Mouse (Mus musculus) CH12.LX (cell line): ENCODE measurements around the gene Aasdh. TPM values are rescaled to one million over a fixed set of nuclear protein-coding genes. Genes with fewer than 3 reads are reported as not detected.

Source experiments
- DNase-seq: peaks from one replicate; pipeline ENCODE4 v3.0.0-alpha.2; 2013; ENCODE audit errors: extremely low read depth
- H3K27ac ChIP-seq: 2 replicates; pipeline ENCODE4 v1.5.1; 2012; ENCODE audit warnings: low read depth, mild to moderate bottlenecking, control low read depth, moderate library complexity; ENCODE audit not compliant: insufficient read depth
- H3K27me3 ChIP-seq: replicated peaks from 2 replicates; pipeline ENCODE3; 2012; ENCODE audit warnings: inconsistent platforms
- H3K36me3 ChIP-seq, 2 experiments: replicated peaks in 1 of 2; 2 replicates each; pipeline versions ENCODE3 to v1.6.1; 2012; ENCODE audit warnings: inconsistent platforms in 1 of 2, low read length in 1 of 2, mild to moderate bottlenecking in 1 of 2, mixed read lengths in 1 of 2, moderate library complexity in 1 of 2; ENCODE audit not compliant: control insufficient read depth in 1 of 2, insufficient read depth in 1 of 2
- H3K4me1 ChIP-seq, 2 experiments: 2 replicates each; pipeline ENCODE4 v1.6.1; 2012; ENCODE audit warnings: inconsistent platforms in 1 of 2, moderate library complexity in 1 of 2; ENCODE audit not compliant: insufficient read depth in 2 of 2, control insufficient read depth in 1 of 2
- H3K4me2 ChIP-seq: 2 replicates; pipeline ENCODE4 v1.6.1; 2012; ENCODE audit warnings: low read depth, mild to moderate bottlenecking, control low read depth; ENCODE audit not compliant: poor library complexity, insufficient read depth, severe bottlenecking
- H3K4me3 ChIP-seq, 3 experiments: fragments of 150-350 bp in 1 of 3; sonication (generic) in 1 of 3; replicated peaks in 1 of 3; 2 replicates each; pipeline versions ENCODE3 to v1.5.1; 2011 to 2012; ENCODE audit warnings: low read depth in 2 of 3, low read length in 2 of 3, mild to moderate bottlenecking in 2 of 3, moderate library complexity in 2 of 3, control low read depth in 1 of 3, improper control_type of control experiment in 1 of 3, inconsistent platforms in 1 of 3, mixed read lengths in 1 of 3; ENCODE audit not compliant: poor library complexity in 1 of 3
- H3K79me2 ChIP-seq: replicated peaks from 2 replicates; pipeline ENCODE4 v1.6.1; 2012; ENCODE audit warnings: mild to moderate bottlenecking, moderate library complexity; ENCODE audit not compliant: control insufficient read depth, poor library complexity, insufficient read depth, severe bottlenecking; ENCODE audit errors: extremely low read depth
- H3K9ac ChIP-seq: 2 replicates; pipeline ENCODE4 v1.6.1; 2012; ENCODE audit warnings: low read depth, mild to moderate bottlenecking, control low read depth, moderate library complexity; ENCODE audit not compliant: insufficient read depth
- H3K9me3 ChIP-seq: replicated peaks from 2 replicates; pipeline ENCODE3; 2012; ENCODE audit warnings: low read length, inconsistent platforms, mixed read lengths
- BHLHE40 ChIP-seq: IDR thresholded peaks from 2 replicates; pipeline ENCODE4 v1.6.1; 2011; ENCODE audit warnings: mild to moderate bottlenecking, low read depth, low read length, improper control_type of control experiment
- CTCF ChIP-seq, 2 experiments: IDR thresholded peaks in 1 of 2; conservative IDR thresholded peaks in 1 of 2; 2 replicates each; pipeline ENCODE4 v1.5.1; 2011 to 2012; ENCODE audit warnings: low read depth in 2 of 2, low read length in 2 of 2, improper control_type of control experiment in 1 of 2, inconsistent platforms in 1 of 2, mild to moderate bottlenecking in 1 of 2, moderate library complexity in 1 of 2
- E2F4 ChIP-seq: IDR thresholded peaks from 2 replicates; pipeline ENCODE4 v1.6.1; 2011; ENCODE audit warnings: low read depth, low read length, improper control_type of control experiment; ENCODE audit not compliant: insufficient replicate concordance
- ELF1 ChIP-seq: IDR thresholded peaks from 2 replicates; pipeline ENCODE4 v1.6.1; 2014; ENCODE audit warnings: low read depth, mild to moderate bottlenecking, inconsistent platforms, low read length, improper control_type of control experiment
- EP300 ChIP-seq: IDR thresholded peaks from 2 replicates; pipeline ENCODE4 v1.6.1; 2011; ENCODE audit warnings: low read length, improper control_type of control experiment
- GABPA ChIP-seq: IDR thresholded peaks from 2 replicates; pipeline ENCODE4 v1.6.1; 2012; ENCODE audit warnings: low read depth, low read length, improper control_type of control experiment, inconsistent platforms; ENCODE audit not compliant: insufficient replicate concordance
- IRF4 ChIP-seq: IDR thresholded peaks from 2 replicates; pipeline ENCODE4 v1.6.1; 2014; ENCODE audit warnings: low read depth, mild to moderate bottlenecking, inconsistent platforms, low read length, improper control_type of control experiment
- JUN ChIP-seq: IDR thresholded peaks from 2 replicates; pipeline ENCODE4 v1.6.1; 2011; ENCODE audit warnings: low read depth, mild to moderate bottlenecking, low read length, improper control_type of control experiment, moderate library complexity; ENCODE audit not compliant: insufficient read depth
- JUND ChIP-seq: conservative IDR thresholded peaks from 2 replicates; pipeline ENCODE4 v1.6.1; 2011; ENCODE audit warnings: low read depth, low read length, improper control_type of control experiment
- KAT2A ChIP-seq: IDR thresholded peaks from 2 replicates; pipeline ENCODE4 v1.6.1; 2012; ENCODE audit warnings: low read length, improper control_type of control experiment, inconsistent platforms; ENCODE audit not compliant: insufficient replicate concordance
- MAX ChIP-seq: IDR thresholded peaks from 2 replicates; pipeline ENCODE4 v1.6.1; 2011; ENCODE audit warnings: low read length, improper control_type of control experiment
- MEF2A ChIP-seq: IDR thresholded peaks from 2 replicates; pipeline ENCODE4 v1.6.1; 2014; ENCODE audit warnings: low read depth, mild to moderate bottlenecking, inconsistent platforms, low read length, improper control_type of control experiment, borderline replicate concordance
- MXI1 ChIP-seq: IDR thresholded peaks from 2 replicates; pipeline ENCODE4 v1.6.1; 2011; ENCODE audit warnings: mild to moderate bottlenecking, low read depth, low read length, improper control_type of control experiment
- MYC ChIP-seq: IDR thresholded peaks from 2 replicates; pipeline ENCODE4 v1.6.1; 2011; ENCODE audit warnings: low read depth, mild to moderate bottlenecking, improper control_type of control experiment, low read length
- NRF1 ChIP-seq: IDR thresholded peaks from 2 replicates; pipeline ENCODE4 v1.6.1; 2014; ENCODE audit warnings: low read depth, mild to moderate bottlenecking, inconsistent platforms, low read length, improper control_type of control experiment, moderate library complexity
- POLR2A ChIP-seq: IDR thresholded peaks from 2 replicates; pipeline ENCODE4 v1.6.1; 2011; ENCODE audit warnings: low read depth, mild to moderate bottlenecking, improper control_type of control experiment, low read length
- POLR2AphosphoS2 ChIP-seq: IDR thresholded peaks from 2 replicates; pipeline ENCODE4 v1.6.1; 2011; ENCODE audit warnings: low read depth, low read length, improper control_type of control experiment
- RCOR1 ChIP-seq: conservative IDR thresholded peaks from 2 replicates; pipeline ENCODE4 v1.6.1; 2012; ENCODE audit warnings: low read depth, mild to moderate bottlenecking, inconsistent platforms, low read length, improper control_type of control experiment
- SIN3A ChIP-seq: IDR thresholded peaks from 2 replicates; pipeline ENCODE4 v1.6.1; 2012; ENCODE audit warnings: low read length, improper control_type of control experiment, inconsistent platforms
- TBP ChIP-seq: conservative IDR thresholded peaks from 2 replicates; pipeline ENCODE4 v1.6.1; 2011; ENCODE audit warnings: low read depth, low read length, improper control_type of control experiment
- UBTF ChIP-seq: IDR thresholded peaks from 2 replicates; pipeline ENCODE4 v1.6.1; 2012; ENCODE audit warnings: low read depth, mild to moderate bottlenecking, inconsistent platforms, low read length, improper control_type of control experiment, moderate library complexity
- USF1 ChIP-seq: IDR thresholded peaks from 2 replicates; pipeline ENCODE4 v1.6.1; 2014; ENCODE audit warnings: low read depth, mild to moderate bottlenecking, inconsistent platforms, low read length, improper control_type of control experiment
- USF2 ChIP-seq: conservative IDR thresholded peaks from 2 replicates; pipeline ENCODE4 v1.6.1; 2011; ENCODE audit warnings: low read depth, low read length, improper control_type of control experiment
- ZC3H11A ChIP-seq: IDR thresholded peaks from 2 replicates; pipeline ENCODE4 v1.6.1; 2012; ENCODE audit warnings: low read depth, mild to moderate bottlenecking, inconsistent platforms, low read length, improper control_type of control experiment
- ZKSCAN1 ChIP-seq: IDR thresholded peaks from 2 replicates; pipeline ENCODE4 v1.6.1; 2012; ENCODE audit warnings: low read depth, inconsistent platforms, low read length, improper control_type of control experiment, borderline replicate concordance
- dilution Hi-C: fragments of 300-500 bp; cut with MboI; formaldehyde crosslinking; loops from 2 replicates; pipeline ENCODE4 v1.14.3; 2020; ENCODE audit warnings: low sequenced_read_pairs; ENCODE audit not compliant: extremely low pct_unique_long_range_greater_than_20kb, extremely low pct_ligation_motif_present
- in situ Hi-C: fragments of 300-500 bp; cut with MboI; formaldehyde crosslinking; loops from 3 replicates; pipeline ENCODE4 v1.14.3; 2019; ENCODE audit warnings: low sequenced_read_pairs, low pct_ligation_motif_present, low pct_unique_long_range_greater_than_20kb, mixed read lengths
- polyA plus RNA-seq: library from polyadenylated mRNA; unstranded; fragments of >175 nt; gene quantifications from 2 replicates; pipeline ENCODE4 v1.2.1, GENCODE M21; 2012; ENCODE audit warnings: low read depth; ENCODE audit not compliant: insufficient read length
- total RNA-seq, 2 experiments: library from RNA; depleted of rRNA; stranded (reverse); fragments of 300-350 nt in 1 of 2; fragments of >200 nt in 1 of 2; gene quantifications; 2 replicates each; pipeline ENCODE4 v1.2.3; 2012 to 2014

The Aasdh gene
- total and polyA plus RNA-seq, 3 experiments, result 20.9 to 24.2 (median 21.0) TPM

DNA sequence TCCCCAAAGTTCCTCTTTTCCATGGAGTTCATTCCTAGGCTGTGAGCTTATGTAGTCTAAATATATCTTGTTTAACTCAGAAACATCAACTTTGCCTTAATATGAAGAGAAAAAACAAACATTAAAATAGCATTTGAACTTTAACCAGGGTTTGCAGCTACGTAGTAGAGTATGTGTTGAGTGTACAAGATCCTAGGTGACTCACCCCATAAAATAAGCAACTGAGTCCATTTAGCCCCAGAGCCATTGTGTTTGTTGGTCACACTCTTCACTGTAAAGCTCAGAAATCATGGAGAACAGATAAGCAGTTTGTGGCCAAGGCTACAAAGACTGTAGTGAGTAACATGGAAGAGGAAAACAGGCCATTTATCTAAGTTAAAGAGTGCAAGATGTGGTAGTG lies 21.2 kb downstream of the Aasdh start:
- in situ Hi-C loops, result no loop called here
- Histone ChIP-seq H3K27ac (no peak overlapping the region), H3K27me3 (no peaks in the 10 kb centered on the region), H3K79me2 (no peaks in the 10 kb centered on the region), H3K4me1 (no peaks in the 10 kb centered on the region), H3K36me3 (peaks cover 56 to 86% of the 10 kb centered on the region in 2 experiments), H3K4me3 (no peak overlapping the region), H3K9ac (no peak overlapping the region), H3K9me3 (no peaks in the 10 kb centered on the region)
- no peak for DNase-seq
- TF ChIP-seq JUN (no peak), ELF1 (no peak), BHLHE40 (no peak), MAX (no peak), E2F4 (no peak), ZKSCAN1 (no peak), GABPA (no peak), JUND (no peak), SIN3A (no peak), POLR2A (no peak), KAT2A (no peak), MEF2A (no peak), NRF1 (no peak), MYC (no peak)
- TF ChIP-seq, all 38 proteins: peak for 0
- no peak overlapping the region for H3K4me2 ChIP-seq
- dilution Hi-C loops, result no loop called here

DNA sequence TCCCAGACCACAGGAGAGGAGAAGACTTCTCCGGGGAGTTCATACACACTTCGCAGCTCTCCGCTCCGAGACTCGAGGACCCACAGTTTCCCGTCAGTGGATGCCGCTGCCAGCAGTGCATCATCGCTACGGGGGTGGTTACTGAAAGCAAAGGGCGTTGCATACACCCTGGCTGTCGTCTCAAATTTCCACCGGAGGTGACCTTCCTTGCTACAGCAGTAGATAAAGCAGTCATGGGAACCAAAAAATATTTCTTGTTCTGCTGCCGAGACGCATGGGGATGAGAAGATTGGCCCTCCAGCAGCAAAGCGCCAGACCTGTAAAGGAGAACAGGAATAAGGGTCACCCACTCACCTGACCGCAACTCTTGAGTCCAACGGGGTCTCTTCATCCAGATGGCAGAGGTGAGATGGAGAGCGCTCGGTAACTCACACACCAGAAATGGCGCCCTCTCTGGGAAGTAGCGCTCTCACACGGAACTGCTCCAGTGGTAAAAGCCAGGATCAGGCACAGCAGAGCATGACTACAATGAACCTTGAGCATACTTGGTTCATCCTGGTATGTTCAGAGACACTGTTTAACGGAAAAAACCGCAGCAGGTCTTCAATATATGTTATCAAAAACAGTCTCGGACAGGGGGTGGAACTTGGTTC lies 29.1 kb downstream of the Aasdh start:
- peaks cover 46 to 80% of the 10 kb centered on the region in 2 experiments for H3K36me3 ChIP-seq
- H3K27me3 ChIP-seq, result no peaks in the 10 kb centered on the region
- H3K79me2 ChIP-seq, result no peaks in the 10 kb centered on the region
- H3K9ac ChIP-seq, result no peak overlapping the region
- H3K4me3 ChIP-seq, result no peak overlapping the region
- H3K9me3 ChIP-seq, result no peaks in the 10 kb centered on the region
- H3K4me2 ChIP-seq, result no peak overlapping the region
- TF ChIP-seq POLR2AphosphoS2 (no peak), CTCF (conservative IDR thresholded peaks at IDR 0.05 in 1 of 2, IDR thresholded peaks at IDR 0.05 in 1 of 2; ENCODE audit: low read depth in 2 of 2, low read length in 2 of 2) (no peak), MEF2A (no peak), JUN (no peak), TBP (no peak), RCOR1 (no peak), USF2 (no peak), ZKSCAN1 (no peak), ZC3H11A (no peak), UBTF (no peak), EP300 (no peak), ELF1 (no peak), IRF4 (no peak), SIN3A (no peak), KAT2A (no peak), POLR2A (no peak), USF1 (no peak), MXI1 (no peak)
- no peaks in the 10 kb centered on the region for H3K4me1 ChIP-seq
- no peak for DNase-seq
- no peak overlapping the region for H3K27ac ChIP-seq
- dilution Hi-C loops, result no loop called here
- in situ Hi-C loops, result no loop called here
